Mouse (Mus musculus) brain, embryonic 18.5 days (tissue): ENCODE measurements around the gene Fanca.

Experiments
- DNase-seq: peaks from one replicate; pipeline ENCODE4 v3.0.0-alpha.2; 2012; ENCODE audit warnings: low read depth, low spot score

Gene Fanca

GRCm38 (mm10) chr8:123318467-123318911 lies at the start of gene Fanca:
TSS of gene Fanca (minus strand) at chr8:123318576.
- peak; percentile 68 for DNase-seq

GRCm38 (mm10) chr8:123361082-123361739 lies 42.8 kb upstream of the Fanca start:
- DNase-seq = peak; percentile 54

DNA sequence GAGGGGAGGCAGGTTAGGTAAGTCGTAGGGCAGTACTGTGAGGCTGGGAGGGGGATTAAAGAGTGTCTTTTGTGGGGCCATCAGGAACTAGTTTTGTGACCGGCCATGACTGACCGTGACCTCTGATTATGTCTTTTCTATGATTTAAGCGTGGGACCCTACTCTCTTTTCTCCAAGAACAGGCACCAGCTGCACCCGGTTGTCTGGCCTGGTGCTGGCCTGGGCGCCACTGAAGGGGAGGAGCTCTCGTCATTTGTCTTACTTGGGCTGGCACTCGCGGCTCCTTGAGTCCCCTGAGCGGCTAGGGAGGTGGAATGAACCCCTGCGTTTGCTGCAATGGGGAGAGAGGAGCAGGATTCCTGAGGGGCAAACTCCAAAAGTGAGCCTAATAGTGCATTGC lies 34.8 kb upstream of the Fanca start:
- DNase-seq = no peak

- DNase-seq = no peak
Observed at GRCm38 (mm10) chr8:123352786-123353185, 34.4 kb upstream of the Fanca start.

DNA sequence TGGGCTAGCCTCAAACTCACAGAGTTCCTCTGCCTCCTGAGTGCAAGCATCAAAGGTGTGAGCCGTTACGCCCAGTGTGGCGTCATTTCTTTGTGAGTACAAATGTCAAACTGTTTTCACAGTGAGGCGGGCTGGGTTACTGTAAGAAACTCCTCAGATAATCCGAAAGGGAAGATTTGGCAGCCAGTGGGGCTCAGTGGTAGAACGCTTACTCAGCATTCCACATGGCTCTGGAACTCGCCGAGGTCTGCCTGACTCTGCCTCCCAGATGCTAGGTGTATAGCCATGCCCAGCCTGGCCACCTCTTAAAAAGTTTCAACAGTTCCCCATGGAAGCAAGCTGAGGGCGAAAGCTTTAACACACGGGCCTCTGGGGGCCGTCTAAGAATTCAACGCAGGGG lies 33.7 kb upstream of the Fanca start:
- no peak for DNase-seq

- DNase-seq = no peak
Observed at GRCm38 (mm10) chr8:123349073-123349472, 30.7 kb upstream of the Fanca start.

- peak; percentile 37 for DNase-seq
Observed at GRCm38 (mm10) chr8:123348237-123348843, 30.0 kb upstream of the Fanca start.

GRCm38 (mm10) chr8:123347293-123347692 lies 28.9 kb upstream of the Fanca start:
- DNase-seq = no peak

GRCm38 (mm10) chr8:123345856-123346255 lies 27.5 kb upstream of the Fanca start:
- DNase-seq = no peak

DNA sequence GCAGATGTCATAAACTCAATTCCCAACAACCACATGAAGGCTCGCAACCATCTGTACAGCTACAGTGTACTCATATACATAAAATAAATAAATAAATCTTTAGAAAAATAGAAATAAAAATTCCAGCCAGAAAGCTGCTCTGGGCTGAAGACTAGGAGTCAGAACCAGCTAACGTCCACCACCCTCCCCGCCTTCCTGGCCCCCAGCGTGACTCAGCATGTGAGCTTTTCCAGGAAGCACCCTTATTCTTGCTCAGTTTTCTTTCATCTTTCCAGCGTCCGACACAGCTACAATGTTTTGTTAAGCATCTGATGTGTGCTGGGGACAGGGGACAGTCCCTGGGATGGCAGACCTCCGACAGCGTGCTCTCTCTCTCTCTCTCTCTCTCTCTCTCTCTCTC lies 26.8 kb upstream of the Fanca start:
- DNase-seq = no peak

GRCm38 (mm10) chr8:123343422-123343821 lies 25.0 kb upstream of the Fanca start:
- DNase-seq = no peak

DNA sequence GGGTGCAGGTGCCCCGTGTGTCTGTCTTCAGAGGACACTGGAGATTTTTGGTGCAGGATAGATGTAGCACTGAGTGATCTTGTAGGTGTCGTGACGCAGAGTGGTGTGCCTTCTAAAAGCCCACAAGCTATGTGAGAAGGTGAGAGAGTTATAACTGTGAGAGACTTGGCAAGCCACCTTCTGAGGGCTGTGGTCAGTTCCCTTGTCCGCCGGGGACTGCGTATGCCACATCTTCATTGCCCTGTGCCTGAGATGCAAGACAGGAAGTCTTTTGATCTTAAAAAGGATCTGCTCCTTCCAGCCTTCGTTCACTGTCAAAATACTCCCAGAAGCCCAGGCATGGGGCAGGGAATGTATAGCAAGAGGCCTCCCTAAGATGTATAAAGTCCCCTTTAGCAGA lies 24.5 kb upstream of the Fanca start:
- no peak for DNase-seq

GRCm38 (mm10) chr8:123342253-123342652 lies 23.9 kb upstream of the Fanca start:
- no peak for DNase-seq

DNA sequence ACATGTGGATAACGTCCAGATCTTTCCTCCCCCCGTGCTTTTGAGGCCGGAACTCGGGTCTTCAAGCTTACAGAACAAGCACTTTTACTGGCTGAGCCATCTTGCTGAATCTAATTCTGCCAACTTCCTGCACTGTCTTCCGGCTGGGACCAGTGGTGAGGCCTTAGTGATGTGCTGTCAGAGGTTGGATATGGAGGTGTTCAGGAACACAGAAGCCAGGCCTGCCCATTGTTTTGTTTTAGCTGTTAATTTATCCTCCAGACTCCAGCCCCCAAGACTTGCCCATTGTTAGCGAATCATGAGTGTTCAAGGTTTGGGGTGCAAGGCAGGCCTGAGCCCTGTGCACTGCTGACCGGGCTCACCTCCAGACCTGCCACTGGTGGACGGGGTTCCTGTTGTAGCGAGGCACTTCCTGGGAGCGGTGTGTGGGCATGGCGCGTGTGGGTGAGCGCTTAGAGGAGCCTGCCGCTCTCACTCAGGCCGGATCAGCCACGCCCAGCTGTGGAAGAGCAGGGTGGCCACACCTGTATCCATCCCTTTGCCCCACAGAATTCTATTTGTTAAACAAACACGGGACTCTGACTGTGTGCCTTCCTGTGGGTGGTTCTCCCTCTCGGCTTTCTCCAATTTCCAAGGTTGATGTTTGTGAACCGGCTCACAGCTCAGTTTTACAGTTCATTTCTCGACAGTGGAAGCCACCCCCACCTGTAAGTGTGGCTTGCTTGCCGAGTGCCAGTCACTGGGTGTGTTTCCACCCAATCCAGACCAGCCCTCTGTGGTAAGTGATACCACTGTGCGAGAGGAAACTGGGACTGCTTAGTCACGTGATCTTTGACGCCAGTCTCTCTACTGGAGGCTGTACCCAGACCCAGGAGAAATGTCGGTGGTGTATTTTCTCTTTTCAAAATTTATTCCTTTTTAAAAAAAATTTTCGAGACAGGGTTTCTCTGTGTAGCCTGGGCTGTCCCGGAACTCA lies 23.0 kb upstream of the Fanca start:
- DNase-seq = no peak

DNA sequence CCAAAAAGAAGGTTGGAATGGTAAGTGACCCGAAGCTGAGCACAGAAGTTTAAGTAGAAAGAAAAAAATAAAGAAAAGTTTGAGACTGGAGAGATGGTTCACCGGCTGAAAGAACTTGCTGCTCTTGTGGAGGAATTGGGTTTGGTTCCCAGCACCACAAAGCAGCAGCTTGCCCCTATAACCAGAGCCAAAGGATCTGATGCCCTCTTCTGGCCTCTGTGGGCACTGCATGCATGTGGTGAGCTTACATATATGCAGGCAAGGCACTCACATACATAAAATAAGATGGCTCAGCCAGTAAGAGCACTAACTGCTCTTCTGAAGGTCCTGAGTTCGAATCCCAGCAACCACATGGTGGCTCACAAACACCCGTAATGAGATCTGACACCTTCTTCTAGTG lies 21.7 kb upstream of the Fanca start:
- no peak for DNase-seq

DNA sequence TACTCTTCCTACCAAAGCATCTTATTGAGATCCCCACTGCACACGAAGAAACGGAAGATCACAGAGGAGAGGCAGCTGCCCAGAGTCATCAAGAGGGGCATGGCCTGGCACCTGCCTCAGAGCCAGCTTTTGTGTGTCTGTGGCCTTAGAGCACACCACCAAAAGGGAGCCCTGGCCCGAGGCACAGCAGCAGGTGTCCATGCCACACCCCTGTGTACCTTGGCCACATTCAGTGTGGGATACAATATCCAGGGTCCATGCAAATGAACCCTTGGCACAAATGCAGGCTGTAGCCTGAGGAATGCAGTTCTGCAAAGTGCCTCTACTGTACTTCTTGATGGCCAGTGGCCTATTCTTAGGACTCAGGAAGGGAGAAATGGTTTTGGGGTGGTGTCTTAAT lies 19.1 kb upstream of the Fanca start:
- DNase-seq = no peak

DNA sequence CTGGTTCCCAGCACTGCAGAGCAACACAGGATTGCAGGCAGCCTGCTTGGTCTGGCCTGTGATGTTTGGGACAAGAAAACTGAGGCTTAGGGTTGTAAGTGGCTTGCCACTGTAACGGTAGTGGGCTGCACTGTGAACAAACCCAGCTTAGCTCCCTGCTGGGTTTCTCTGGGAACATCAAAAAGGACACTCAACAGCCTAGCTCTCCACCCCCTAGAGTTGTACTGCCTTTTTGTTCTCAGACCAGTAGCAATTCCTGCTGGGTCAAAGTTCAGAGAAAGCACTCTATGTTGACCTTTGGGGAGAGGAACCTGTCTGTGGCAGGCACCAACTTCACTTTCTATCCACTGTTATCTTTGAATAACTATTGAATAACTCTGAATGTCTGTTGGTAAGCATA lies 16.1 kb upstream of the Fanca start:
- DNase-seq = no peak

DNA sequence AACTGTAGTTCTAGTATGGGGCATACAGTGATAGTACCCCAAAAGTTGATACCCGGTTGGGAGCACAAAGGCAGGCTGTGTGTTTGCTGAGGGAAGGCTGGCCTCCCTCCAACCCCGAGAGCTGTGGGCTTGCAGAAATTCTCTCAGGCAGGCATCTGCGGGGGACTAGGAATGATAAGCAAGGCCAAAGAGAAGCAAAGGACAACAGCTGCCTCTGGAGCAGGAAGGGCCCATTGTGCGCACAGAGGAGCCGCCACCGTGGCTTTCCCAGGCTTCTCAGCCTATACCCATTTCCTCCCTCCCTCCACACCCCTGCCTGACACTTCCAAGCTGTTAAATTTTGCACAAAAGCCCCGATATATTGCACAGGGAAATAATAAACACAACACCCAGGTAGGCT lies 15.5 kb upstream of the Fanca start:
- DNase-seq = no peak

GRCm38 (mm10) chr8:123333091-123333587 lies 14.8 kb upstream of the Fanca start:
- no peak for DNase-seq

DNA sequence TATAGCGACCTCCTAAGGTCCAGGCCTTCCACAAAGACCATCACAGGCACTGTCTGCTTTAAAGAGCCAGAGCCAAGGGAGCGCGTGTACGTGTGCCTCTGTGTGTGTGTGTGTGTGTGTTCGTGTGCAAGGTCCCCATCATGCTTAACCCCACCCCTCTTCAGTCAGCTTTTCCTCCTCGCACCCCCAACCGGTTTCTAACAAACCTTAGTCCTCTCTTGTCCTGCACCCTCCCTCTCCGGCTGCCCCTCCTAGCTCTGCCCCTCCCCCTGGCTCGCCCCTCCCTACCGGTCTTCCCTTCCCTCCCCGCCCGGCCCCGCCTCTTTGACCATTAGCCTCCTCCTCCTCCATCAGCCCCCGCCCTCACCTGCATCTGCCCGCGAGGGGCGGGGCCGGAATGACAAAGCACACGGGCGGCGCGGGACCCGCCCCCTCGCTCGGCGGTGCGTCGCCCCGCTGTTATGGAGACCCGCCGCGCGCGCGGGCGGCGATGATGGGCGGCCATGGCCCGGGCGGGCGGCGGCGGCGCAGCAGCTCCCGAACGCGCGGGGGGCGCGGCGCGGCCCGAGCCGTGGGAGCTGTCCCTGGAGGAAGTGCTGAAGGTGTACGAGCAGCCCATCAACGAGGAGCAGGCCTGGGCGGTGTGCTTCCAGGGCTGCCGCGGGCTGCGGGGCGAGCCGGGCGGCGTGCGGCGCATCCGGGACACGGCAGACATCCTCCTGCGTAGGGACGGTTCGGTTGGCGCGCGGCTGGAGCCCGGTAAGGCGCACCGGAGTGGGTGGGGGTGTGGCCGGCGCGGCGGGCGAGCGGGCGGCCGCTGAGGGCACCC lies 14.1 kb upstream of the Fanca start, which contains the start of gene Spire2:
TSS of gene Spire2 (plus strand) at position 452 of the 829 bp plus-strand sequence.
- DNase-seq = peak; percentile 80

- DNase-seq = no peak
Observed at GRCm38 (mm10) chr8:123331810-123332209, 13.4 kb upstream of the Fanca start.
